Mouse (Mus musculus) lung, postnatal 0 days (tissue): Measurements from ENCODE around the gene Col23a1. TPM values are rescaled to one million over a fixed set of nuclear protein-coding genes. Genes with fewer than 3 reads are reported as not detected.
A peak's percentile ranks its signal among the peaks of the same experiment; 100 is the strongest.
"Not testable (repeated sequence)": the region's sequence is repeated elsewhere in the genome, so short reads cannot be mapped to it uniquely, and the experiment has no call there.

Source experiments
- ATAC-seq: fragments of 200-750 bp; cut with Nextera tagmentation; 2 replicates; pipeline ENCODE4 v1.8.0; 2017; ENCODE audit warnings: moderate library complexity
- DNase-seq: peaks from one replicate; pipeline ENCODE4 v3.0.0-alpha.2; 2016; ENCODE audit warnings: low spot score
- H3K27ac ChIP-seq: fragments of 300-500 bp; sonication (generic); 2 replicates; pipeline ENCODE4 v1.5.1; 2014; ENCODE audit warnings: antibody characterized with exemption, mild to moderate bottlenecking, low read length, mixed read lengths
- H3K27me3 ChIP-seq: fragments of 300-500 bp; sonication (generic); replicated peaks from 2 replicates; pipeline ENCODE4 v1.6.1; 2014; ENCODE audit warnings: low read length, mixed read lengths; ENCODE audit not compliant: insufficient read depth
- H3K36me3 ChIP-seq: fragments of 300-500 bp; sonication (generic); 2 replicates; pipeline ENCODE4 v1.6.1; 2014; ENCODE audit warnings: low read length, mixed read lengths; ENCODE audit not compliant: insufficient read depth
- H3K4me1 ChIP-seq: fragments of 300-500 bp; sonication (generic); 2 replicates; pipeline ENCODE4 v1.6.1; 2014; ENCODE audit warnings: antibody characterized with exemption, low read depth, low read length, mixed read lengths; ENCODE audit not compliant: insufficient read depth
- H3K4me2 ChIP-seq: fragments of 300-500 bp; sonication (generic); replicated peaks from 2 replicates; pipeline ENCODE4 v1.6.1; 2014; ENCODE audit warnings: low read depth, mild to moderate bottlenecking, low read length, moderate library complexity, mixed read lengths
- H3K4me3 ChIP-seq: fragments of 300-500 bp; sonication (generic); 2 replicates; pipeline ENCODE4 v1.5.1; 2014; ENCODE audit warnings: low read depth, low read length
- H3K9ac ChIP-seq: fragments of 300-500 bp; sonication (generic); replicated peaks from 2 replicates; pipeline ENCODE4 v1.6.1; 2014; ENCODE audit warnings: low read depth, mild to moderate bottlenecking
- H3K9me3 ChIP-seq: fragments of 300-500 bp; sonication (generic); 2 replicates; pipeline ENCODE4 v1.6.1; 2016; ENCODE audit warnings: low read length, mixed read lengths
- CTCF ChIP-seq: IDR thresholded peaks from 2 replicates; pipeline ENCODE4 v1.5.1; 2016; ENCODE audit warnings: antibody characterized with exemption, mild to moderate bottlenecking
- EP300 ChIP-seq: IDR thresholded peaks from 2 replicates; pipeline ENCODE4 v1.6.1; 2016; ENCODE audit warnings: antibody characterized with exemption, mild to moderate bottlenecking, control low read depth
- WGBS: fragments of 180-500 bp; shearing (Covaris S2); extraction: QIAGEN DNeasy Blood & Tissue Kit; methylation state at CpG from one replicate; pipeline ENCODE4 v1.1.7; 2014; 5-methylcytosine and 5-hydroxymethylcytosine counted together
- polyA plus RNA-seq: library from polyadenylated mRNA; unstranded; fragments of >200 nt; fragmentation: Nextera tagmentation; extraction: Ambion mirVana; gene quantifications from 2 replicates; pipeline ENCODE4 v1.2.1, GENCODE M21; 2015

Gene Col23a1
- polyA plus RNA-seq, 1 experiment from 2014 or later: 17.2 TPM

GRCm38 (mm10) chr11:51625187-51625820 lies 335.6 kb downstream of the Col23a1 start:
- H3K4me3 ChIP-seq: no peak overlapping the region
- ATAC-seq (no peak), DNase-seq (no peak)
- no peak overlapping the region for H3K9ac ChIP-seq
- H3K9me3 ChIP-seq: no peaks in the 10 kb centered on the region
- H3K4me2 ChIP-seq: no peak overlapping the region
- 76% methylated on average over 5 of the region's 5 CpGs for WGBS
- H3K36me3 ChIP-seq: peaks cover 44% of the 10 kb centered on the region
- H3K27ac ChIP-seq: no peak overlapping the region
- TF ChIP-seq EP300 (no peak), CTCF (no peak)
- H3K27me3 ChIP-seq: no peaks in the 10 kb centered on the region
- peaks cover 4% of the 10 kb centered on the region for H3K4me1 ChIP-seq

DNA sequence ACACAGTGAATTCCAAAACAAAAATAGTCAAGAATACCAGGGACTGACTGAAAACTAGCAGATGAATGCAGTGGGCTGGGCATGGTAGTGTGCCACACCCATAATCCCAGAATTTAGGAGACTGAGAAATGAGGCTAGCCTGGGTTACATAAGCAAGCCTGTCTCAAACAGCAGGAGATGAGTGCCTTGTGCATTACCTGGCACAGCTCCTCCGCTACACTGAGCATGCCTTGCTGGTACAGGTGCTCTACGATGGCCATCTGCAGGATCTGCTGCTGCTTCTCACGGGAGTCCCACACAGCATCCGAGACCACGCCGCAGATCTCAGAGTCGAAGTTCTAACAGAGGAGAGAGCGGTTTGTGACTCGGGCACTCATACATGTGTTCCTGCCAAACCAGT lies 337.7 kb downstream of the Col23a1 start:
- 91% methylated on average over 9 of the region's 9 CpGs for WGBS
- H3K27ac ChIP-seq: no peak overlapping the region
- no peak overlapping the region for H3K4me2 ChIP-seq
- peaks cover 44% of the 10 kb centered on the region for H3K36me3 ChIP-seq
- TF ChIP-seq EP300 (no peak), CTCF (no peak)
- no peaks in the 10 kb centered on the region for H3K9me3 ChIP-seq
- H3K4me3 ChIP-seq: no peak overlapping the region
- ATAC-seq: no peak
- no peak overlapping the region for H3K9ac ChIP-seq
- no peaks in the 10 kb centered on the region for H3K27me3 ChIP-seq
- no peaks in the 10 kb centered on the region for H3K4me1 ChIP-seq
- no peak for DNase-seq

- no peaks in the 10 kb centered on the region for H3K9me3 ChIP-seq
- peaks cover 39% of the 10 kb centered on the region for H3K36me3 ChIP-seq
- WGBS: 82% methylated on average over 8 of the region's 8 CpGs
- H3K4me1 ChIP-seq: no peaks in the 10 kb centered on the region
- H3K27ac ChIP-seq: no peak overlapping the region
- no peak overlapping the region for H3K4me3 ChIP-seq
- no peak overlapping the region for H3K9ac ChIP-seq
- TF ChIP-seq EP300: no peak
- TF ChIP-seq CTCF: no peak
- no peaks in the 10 kb centered on the region for H3K27me3 ChIP-seq
- ATAC-seq (no peak), DNase-seq (no peak)
- no peak overlapping the region for H3K4me2 ChIP-seq
These were observed 338.2 kb downstream of the Col23a1 start for GRCm38 (mm10) chr11:51627907-51628306.

- TF ChIP-seq CTCF: no peak
- TF ChIP-seq EP300: no peak
- WGBS: 76% methylated on average over 15 of the region's 15 CpGs
These were observed 340.1 kb downstream of the Col23a1 start for GRCm38 (mm10) chr11:51629651-51630314.

DNA sequence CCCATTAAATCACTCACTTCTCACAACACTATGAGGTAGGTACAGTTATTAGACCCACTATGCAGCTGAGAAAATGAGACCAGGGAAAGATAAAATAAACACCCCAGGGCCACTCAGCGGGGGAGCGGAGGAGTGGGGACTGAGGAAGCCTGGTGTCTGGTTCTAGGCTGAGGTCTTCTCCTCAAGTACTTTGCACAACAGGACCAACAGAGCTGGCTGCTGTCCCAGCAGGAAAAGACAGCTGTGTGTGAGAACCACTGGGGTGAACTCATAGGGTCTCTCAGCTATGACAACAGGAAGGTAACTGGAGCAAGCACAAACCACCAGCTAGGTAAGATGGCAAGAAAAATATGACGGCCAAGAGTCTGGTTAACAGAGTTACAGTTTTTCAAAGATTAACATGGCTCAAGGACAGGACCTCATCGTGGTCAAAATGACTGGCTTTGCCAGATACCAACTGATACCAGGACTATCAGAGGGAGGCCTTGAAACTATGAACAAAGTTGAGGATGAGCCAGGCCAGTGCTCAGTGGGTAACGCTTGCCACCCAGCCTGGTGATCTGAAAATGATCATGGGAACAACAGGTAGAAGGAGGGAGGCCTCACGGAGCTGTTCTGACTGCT lies 342.5 kb downstream of the Col23a1 start:
- peak overlapping the region; percentile 57; the same call in 1 of the 2 replicates for H3K27ac ChIP-seq
- H3K4me1 ChIP-seq: no peaks in the 10 kb centered on the region
- WGBS: 76% methylated on average over 6 of the region's 6 CpGs
- DNase-seq: no peak
- no peaks in the 10 kb centered on the region for H3K27me3 ChIP-seq
- H3K9ac ChIP-seq: no peak overlapping the region
- H3K36me3 ChIP-seq: peaks cover 7% of the 10 kb centered on the region; the same call in 1 of the 2 replicates
- H3K9me3 ChIP-seq: no peaks in the 10 kb centered on the region
- ATAC-seq: no peak
- no peak overlapping the region for H3K4me2 ChIP-seq
- no peak overlapping the region for H3K4me3 ChIP-seq
- no peak for TF ChIP-seq EP300
- no peak for TF ChIP-seq CTCF

More at GRCm38 (mm10) chr11:51629651-51630314, 340.1 kb downstream of the Col23a1 start:
- no peak overlapping the region for H3K27ac ChIP-seq
- DNase-seq (no peak), ATAC-seq (no peak)
- H3K4me3 ChIP-seq: no peak overlapping the region
- H3K9ac ChIP-seq: no peak overlapping the region
- peaks cover 22% of the 10 kb centered on the region for H3K36me3 ChIP-seq
- H3K4me2 ChIP-seq: no peak overlapping the region
- no peaks in the 10 kb centered on the region for H3K27me3 ChIP-seq
- H3K4me1 ChIP-seq: no peaks in the 10 kb centered on the region
- H3K9me3 ChIP-seq: no peaks in the 10 kb centered on the region

DNA sequence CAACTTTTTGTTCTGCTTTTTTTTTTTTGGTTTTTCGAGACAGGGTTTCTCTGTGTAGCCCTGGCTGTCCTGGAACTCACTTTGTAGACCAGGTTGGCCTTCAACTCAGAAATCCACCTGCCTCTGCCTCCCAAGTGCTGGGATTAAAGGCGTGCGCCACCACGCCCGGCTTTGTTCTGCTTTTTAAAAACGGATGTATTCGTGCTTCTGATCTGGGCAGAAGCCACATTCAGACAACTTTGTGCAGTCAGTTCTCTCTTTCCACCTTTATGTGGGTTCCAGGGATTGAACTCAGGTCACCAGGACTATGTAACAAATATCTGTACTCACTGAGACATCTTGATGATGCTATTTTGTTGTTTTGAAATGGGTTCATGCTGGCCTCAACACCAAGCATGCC lies 343.5 kb downstream of the Col23a1 start:
- H3K4me2 ChIP-seq, H3K9ac ChIP-seq, H3K9me3 ChIP-seq, H3K4me1 ChIP-seq, ATAC-seq, H3K36me3 ChIP-seq, H3K4me3 ChIP-seq, H3K27me3 ChIP-seq, H3K27ac ChIP-seq, DNase-seq: not testable (repeated sequence)
- 93% methylated on average over 7 of the region's 7 CpGs for WGBS

Other genes starting within 250 kb of the Col23a1 start
- gene Olfr1375, start 241.8 kb upstream of the Col23a1 start, polyA plus RNA-seq: not detected in 2 replicates
- gene Zfp354a, start 230.7 kb upstream of the Col23a1 start, polyA plus RNA-seq: 5.7 and 5.9 TPM in 2 replicates
- not detected in 2 replicates for gene Gm12569, start 69.4 kb upstream of the Col23a1 start, polyA plus RNA-seq
- 93.4 and 101 TPM in 2 replicates for gene Clk4, start 28.2 kb upstream of the Col23a1 start, polyA plus RNA-seq
- 0.71 and 0.72 TPM in 2 replicates for gene BC049762, start 26.9 kb upstream of the Col23a1 start, polyA plus RNA-seq